Mouse (Mus musculus) gastrocnemius, adult 2 months (tissue): Measurements from ENCODE around the gene Ttc27. TPM values are rescaled to one million over a fixed set of nuclear protein-coding genes. Genes with fewer than 3 reads are reported as not detected.

ENCODE experiments used
- DNase-seq: peaks from one replicate; pipeline ENCODE4 v3.0.0; 2022
- H3K27ac ChIP-seq: fragments of 200-600 bp; 2 replicates; pipeline ENCODE4 v1.8.1; 2022; ENCODE audit warnings: mild to moderate bottlenecking
- H3K4me3 ChIP-seq: fragments of 200-600 bp; 2 replicates; pipeline ENCODE4 v1.8.1; 2022; ENCODE audit warnings: mild to moderate bottlenecking, moderate library complexity
- CTCF ChIP-seq: fragments of 200-600 bp; IDR thresholded peaks from 2 replicates; pipeline ENCODE4 v1.8.1; 2022; ENCODE audit warnings: antibody characterized with exemption, mild to moderate bottlenecking, moderate library complexity
- intact Hi-C: fragments of 180-260 bp; cut with DNase I; formaldehyde crosslinking; loops from one replicate; pipeline ENCODE4 v1.15.1; 2025
- total RNA-seq, 2 experiments: library from RNA; stranded (reverse); gene quantifications; 2 replicates each; pipeline ENCODE4 v1.2.3; 2021

Gene Ttc27
- total RNA-seq, 2 experiments from 2014 or later, result 10.4 to 12.0 TPM

- H3K4me3 ChIP-seq, result no peak overlapping the region
- no peak for DNase-seq
- no peak for TF ChIP-seq CTCF
- intact Hi-C loops, result no loop called here
- H3K27ac ChIP-seq, result no peak overlapping the region
Observed at GRCm38 (mm10) chr17:74710731-74711130, 6.8 kb upstream of the Ttc27 start.

- no peak overlapping the region for H3K27ac ChIP-seq
- TF ChIP-seq CTCF, result no peak
- DNase-seq, result no peak
- H3K4me3 ChIP-seq, result no peak overlapping the region
- intact Hi-C loops, result no loop called here
Observed at GRCm38 (mm10) chr17:74711627-74712026, 5.9 kb upstream of the Ttc27 start.

GRCm38 (mm10) chr17:74715128-74715527 is 2.4 kb upstream of the Ttc27 start:
- intact Hi-C loops, result no loop called here
- DNase-seq, result no peak
- H3K4me3 ChIP-seq, result no peak overlapping the region
- no peak overlapping the region for H3K27ac ChIP-seq
- no peak for TF ChIP-seq CTCF

- intact Hi-C loops, result no loop called here
- H3K4me3 ChIP-seq, result no peak overlapping the region
- no peak for TF ChIP-seq CTCF
Observed at GRCm38 (mm10) chr17:74715724-74716123, 1.8 kb upstream of the Ttc27 start.

GRCm38 (mm10) chr17:74716643-74717042 is 889 bp upstream of the Ttc27 start:
- no peak for TF ChIP-seq CTCF
- Histone ChIP-seq H3K27ac (no peak overlapping the region), H3K4me3 (peak overlapping the region; percentile 80)
- no peak for DNase-seq
- intact Hi-C loops, result no loop called here

More at GRCm38 (mm10) chr17:74715724-74716123, 1.8 kb upstream of the Ttc27 start:
- H3K27ac ChIP-seq, result no peak overlapping the region
- no peak for DNase-seq

GRCm38 (mm10) chr17:74717091-74717617 is 378 bp upstream of the Ttc27 start:
- intact Hi-C loops, result no loop called here
- no peak for DNase-seq
- Histone ChIP-seq H3K4me3 (peak overlapping the region; percentile 80), H3K27ac (peak overlapping the region; percentile 86)
- TF ChIP-seq CTCF, result no peak

GRCm38 (mm10) chr17:74732872-74733271 is 15.3 kb downstream of the Ttc27 start:
- no peak overlapping the region for H3K4me3 ChIP-seq
- no peak for DNase-seq
- TF ChIP-seq CTCF, result peak; percentile 42
- intact Hi-C loops, result no loop called here
- H3K27ac ChIP-seq, result no peak overlapping the region

- H3K4me3 ChIP-seq, result no peak overlapping the region
- intact Hi-C loops, result no loop called here
- H3K27ac ChIP-seq, result no peak overlapping the region
- TF ChIP-seq CTCF, result no peak
- no peak for DNase-seq
Observed at GRCm38 (mm10) chr17:74735392-74735791, 17.9 kb downstream of the Ttc27 start.

- intact Hi-C loops, result no loop called here
- H3K27ac ChIP-seq, result no peak overlapping the region
- no peak overlapping the region for H3K4me3 ChIP-seq
- no peak for DNase-seq
- TF ChIP-seq CTCF, result no peak
Observed at GRCm38 (mm10) chr17:74749659-74750058, 32.1 kb downstream of the Ttc27 start.

- DNase-seq, result no peak
- Histone ChIP-seq H3K27ac (no peak overlapping the region), H3K4me3 (no peak overlapping the region)
- TF ChIP-seq CTCF, result no peak
- intact Hi-C loops, result no loop called here
Observed at GRCm38 (mm10) chr17:74751026-74751425, 33.5 kb downstream of the Ttc27 start.

- H3K27ac ChIP-seq, result no peak overlapping the region
- intact Hi-C loops, result no loop called here
Observed at GRCm38 (mm10) chr17:74752906-74753627, 35.5 kb downstream of the Ttc27 start.

GRCm38 (mm10) chr17:74753628-74754104 is 36.1 kb downstream of the Ttc27 start:
- intact Hi-C loops, result no loop called here
- TF ChIP-seq CTCF, result no peak
- no peak for DNase-seq
- Histone ChIP-seq H3K27ac (no peak overlapping the region), H3K4me3 (no peak overlapping the region)

More at GRCm38 (mm10) chr17:74752906-74753627, 35.5 kb downstream of the Ttc27 start:
- DNase-seq, result no peak
- TF ChIP-seq CTCF, result no peak
- H3K4me3 ChIP-seq, result no peak overlapping the region

- Histone ChIP-seq H3K27ac (no peak overlapping the region), H3K4me3 (no peak overlapping the region)
- no peak for DNase-seq
- no peak for TF ChIP-seq CTCF
- intact Hi-C loops, result no loop called here
Observed at GRCm38 (mm10) chr17:74754369-74755118, 37.0 kb downstream of the Ttc27 start.
